Mouse (Mus musculus): ENCODE measurements around the gene 4933405L10Rik. TPM values are rescaled to one million over a fixed set of nuclear protein-coding genes. Genes with fewer than 3 reads are reported as not detected.

4933405L10Rik gene
- polyA plus RNA-seq, 1 experiment from 2014 or later, result not detected

- H3K27ac ChIP-seq (ENCODE audit: low read depth), result no peak overlapping the region
- TF ChIP-seq CTCF (IDR thresholded peaks at IDR 0.05; ENCODE audit: low read depth), result peak; percentile 7; the same call in 1 of the 2 replicates
- 8% methylated on average over 37 of the region's 40 CpGs for WGBS
- no peaks in the 10 kb centered on the region for H3K9me3 ChIP-seq (ENCODE audit: low read depth, low read length)
- DNase-seq (no peak), ATAC-seq (ENCODE audit: insufficient read depth) (peak; percentile 24; the same call in 1 of the 2 replicates)
- peaks cover 21% of the 10 kb centered on the region; the same call in 1 of the 2 replicates for H3K36me3 ChIP-seq (ENCODE audit: insufficient read depth)
- H3K4me3 ChIP-seq (ENCODE audit: low read depth, low read length), result peak overlapping the region; percentile 44
- H3K9ac ChIP-seq, result no peak overlapping the region; the same call in none of the 2 replicates
- no peaks in the 10 kb centered on the region for H3K27me3 ChIP-seq (ENCODE audit: insufficient read depth, low read length)
- H3K4me1 ChIP-seq (ENCODE audit: insufficient read depth), result 0 out of 2 replicates have a peak, but pooled peaks cover 7% of the 10 kb centered on the region
- H3K4me2 ChIP-seq, result peak overlapping the region; percentile 90
Measured at GRCm38 (mm10) chr8:105694051-105694799, 13.2 kb upstream of the 4933405L10Rik start.

GRCm38 (mm10) chr8:105695080-105695780, 12.2 kb upstream of the 4933405L10Rik start:
- DNase-seq (no peak), ATAC-seq (ENCODE audit: insufficient read depth) (no peak)
- Histone ChIP-seq H3K4me1 (ENCODE audit: insufficient read depth) (0 out of 2 replicates have a peak, but pooled peaks cover 10% of the 10 kb centered on the region), H3K27ac (ENCODE audit: low read depth) (no peak overlapping the region), H3K9ac (no peak overlapping the region), H3K36me3 (ENCODE audit: insufficient read depth) (peaks cover 24% of the 10 kb centered on the region; the same call in 1 of the 2 replicates), H3K27me3 (ENCODE audit: insufficient read depth, low read length) (no peaks in the 10 kb centered on the region), H3K9me3 (ENCODE audit: low read depth, low read length) (no peaks in the 10 kb centered on the region), H3K4me3 (ENCODE audit: low read depth, low read length) (no peak overlapping the region), H3K4me2 (no peak overlapping the region)
- TF ChIP-seq CTCF (IDR thresholded peaks at IDR 0.05; ENCODE audit: low read depth), result no peak
- WGBS, result 73% methylated on average over 30 of the region's 30 CpGs

GRCm38 (mm10) chr8:105697196-105697780, 10.2 kb upstream of the 4933405L10Rik start:
- Histone ChIP-seq H3K27me3 (ENCODE audit: insufficient read depth, low read length) (no peaks in the 10 kb centered on the region), H3K36me3 (ENCODE audit: insufficient read depth) (peaks cover 24% of the 10 kb centered on the region; the same call in 1 of the 2 replicates), H3K4me3 (ENCODE audit: low read depth, low read length) (no peak overlapping the region), H3K9ac (no peak overlapping the region), H3K27ac (ENCODE audit: low read depth) (no peak overlapping the region), H3K9me3 (ENCODE audit: low read depth, low read length) (no peaks in the 10 kb centered on the region), H3K4me2 (no peak overlapping the region), H3K4me1 (ENCODE audit: insufficient read depth) (0 out of 2 replicates have a peak, but pooled peaks cover 10% of the 10 kb centered on the region)
- WGBS, result 88% methylated on average over 17 of the region's 17 CpGs
- DNase-seq, result no peak
- no peak for TF ChIP-seq CTCF (IDR thresholded peaks at IDR 0.05; ENCODE audit: low read depth)
- no peak for ATAC-seq (ENCODE audit: insufficient read depth)

- 91% methylated on average over 5 of the region's 5 CpGs for WGBS
- H3K9ac ChIP-seq, result no peak overlapping the region
- H3K4me3 ChIP-seq (ENCODE audit: low read depth, low read length), result no peak overlapping the region
- H3K27ac ChIP-seq (ENCODE audit: low read depth), result no peak overlapping the region
- DNase-seq, result no peak
- H3K4me2 ChIP-seq, result no peak overlapping the region
- H3K9me3 ChIP-seq (ENCODE audit: low read depth, low read length), result no peaks in the 10 kb centered on the region
- H3K4me1 ChIP-seq (ENCODE audit: insufficient read depth), result 0 out of 2 replicates have a peak, but pooled peaks cover 10% of the 10 kb centered on the region
- H3K27me3 ChIP-seq (ENCODE audit: insufficient read depth, low read length), result no peaks in the 10 kb centered on the region
- no peak for TF ChIP-seq CTCF (IDR thresholded peaks at IDR 0.05; ENCODE audit: low read depth)
- H3K36me3 ChIP-seq (ENCODE audit: insufficient read depth), result peaks cover 37% of the 10 kb centered on the region
- no peak for ATAC-seq (ENCODE audit: insufficient read depth)
Measured at GRCm38 (mm10) chr8:105698734-105699133, 8.7 kb upstream of the 4933405L10Rik start.

GRCm38 (mm10) chr8:105699488-105700215, 7.8 kb upstream of the 4933405L10Rik start:
- Histone ChIP-seq H3K4me3 (ENCODE audit: low read depth, low read length) (peak overlapping the region; percentile 67), H3K4me2 (peak overlapping the region; percentile 81), H3K9ac (peak overlapping the region; percentile 60), H3K9me3 (ENCODE audit: low read depth, low read length) (no peaks in the 10 kb centered on the region), H3K4me1 (ENCODE audit: insufficient read depth) (0 out of 2 replicates have a peak, but pooled peaks cover 2% of the 10 kb centered on the region), H3K27ac (ENCODE audit: low read depth) (no peak overlapping the region), H3K36me3 (ENCODE audit: insufficient read depth) (peaks cover 45% of the 10 kb centered on the region), H3K27me3 (ENCODE audit: insufficient read depth, low read length) (no peaks in the 10 kb centered on the region)
- DNase-seq, result no peak
- no peak for ATAC-seq (ENCODE audit: insufficient read depth)
- WGBS, result 89% methylated on average over 11 of the region's 11 CpGs
- no peak for TF ChIP-seq CTCF (IDR thresholded peaks at IDR 0.05; ENCODE audit: low read depth)

GRCm38 (mm10) chr8:105700566-105700965, 6.9 kb upstream of the 4933405L10Rik start:
- peak overlapping the region; percentile 89 for H3K27ac ChIP-seq (ENCODE audit: low read depth)
- peaks cover 45% of the 10 kb centered on the region for H3K36me3 ChIP-seq (ENCODE audit: insufficient read depth)
- WGBS, result 0% methylated on average over 21 of the region's 21 CpGs
- TF ChIP-seq CTCF (IDR thresholded peaks at IDR 0.05; ENCODE audit: low read depth), result no peak
- H3K4me3 ChIP-seq (ENCODE audit: low read depth, low read length), result peak overlapping the region; percentile 67
- DNase-seq, result peak; percentile 62
- H3K4me2 ChIP-seq, result peak overlapping the region; percentile 81
- peak overlapping the region; percentile 60 for H3K9ac ChIP-seq
- H3K4me1 ChIP-seq (ENCODE audit: insufficient read depth), result 0 out of 2 replicates have a peak, but pooled peaks cover 2% of the 10 kb centered on the region
- no peaks in the 10 kb centered on the region for H3K27me3 ChIP-seq (ENCODE audit: insufficient read depth, low read length)
- peak; percentile 53 for ATAC-seq (ENCODE audit: insufficient read depth)
- no peaks in the 10 kb centered on the region for H3K9me3 ChIP-seq (ENCODE audit: low read depth, low read length)

Measured in lung, embryonic 14.5 days (tissue).